Mouse (Mus musculus) CH12.LX (cell line): ENCODE measurements around the gene Sgf29. TPM values are rescaled to one million over a fixed set of nuclear protein-coding genes. Genes with fewer than 3 reads are reported as not detected.

ENCODE experiments used
- DNase-seq: peaks from one replicate; pipeline ENCODE4 v3.0.0-alpha.2; 2013; ENCODE audit errors: extremely low read depth
- H3K27ac ChIP-seq: 2 replicates; pipeline ENCODE4 v1.5.1; 2012; ENCODE audit warnings: low read depth, mild to moderate bottlenecking, control low read depth, moderate library complexity; ENCODE audit not compliant: insufficient read depth
- H3K27me3 ChIP-seq: replicated peaks from 2 replicates; pipeline ENCODE3; 2012; ENCODE audit warnings: inconsistent platforms
- H3K36me3 ChIP-seq, 2 experiments: replicated peaks in 1 of 2; 2 replicates each; pipeline versions ENCODE3 to v1.6.1; 2012; ENCODE audit warnings: inconsistent platforms in 1 of 2, low read length in 1 of 2, mild to moderate bottlenecking in 1 of 2, mixed read lengths in 1 of 2, moderate library complexity in 1 of 2; ENCODE audit not compliant: control insufficient read depth in 1 of 2, insufficient read depth in 1 of 2
- H3K4me1 ChIP-seq, 2 experiments: 2 replicates each; pipeline ENCODE4 v1.6.1; 2012; ENCODE audit warnings: inconsistent platforms in 1 of 2, moderate library complexity in 1 of 2; ENCODE audit not compliant: insufficient read depth in 2 of 2, control insufficient read depth in 1 of 2
- H3K4me2 ChIP-seq: 2 replicates; pipeline ENCODE4 v1.6.1; 2012; ENCODE audit warnings: low read depth, mild to moderate bottlenecking, control low read depth; ENCODE audit not compliant: poor library complexity, insufficient read depth, severe bottlenecking
- H3K4me3 ChIP-seq, 3 experiments: fragments of 150-350 bp in 1 of 3; sonication (generic) in 1 of 3; replicated peaks in 1 of 3; 2 replicates each; pipeline versions ENCODE3 to v1.5.1; 2011 to 2012; ENCODE audit warnings: low read depth in 2 of 3, low read length in 2 of 3, mild to moderate bottlenecking in 2 of 3, moderate library complexity in 2 of 3, control low read depth in 1 of 3, improper control_type of control experiment in 1 of 3, inconsistent platforms in 1 of 3, mixed read lengths in 1 of 3; ENCODE audit not compliant: poor library complexity in 1 of 3
- H3K79me2 ChIP-seq: replicated peaks from 2 replicates; pipeline ENCODE4 v1.6.1; 2012; ENCODE audit warnings: mild to moderate bottlenecking, moderate library complexity; ENCODE audit not compliant: control insufficient read depth, poor library complexity, insufficient read depth, severe bottlenecking; ENCODE audit errors: extremely low read depth
- H3K9ac ChIP-seq: 2 replicates; pipeline ENCODE4 v1.6.1; 2012; ENCODE audit warnings: low read depth, mild to moderate bottlenecking, control low read depth, moderate library complexity; ENCODE audit not compliant: insufficient read depth
- H3K9me3 ChIP-seq: replicated peaks from 2 replicates; pipeline ENCODE3; 2012; ENCODE audit warnings: low read length, inconsistent platforms, mixed read lengths
- BHLHE40 ChIP-seq: IDR thresholded peaks from 2 replicates; pipeline ENCODE4 v1.6.1; 2011; ENCODE audit warnings: mild to moderate bottlenecking, low read depth, low read length, improper control_type of control experiment
- CHD1 ChIP-seq: IDR thresholded peaks from 2 replicates; pipeline ENCODE4 v1.6.1; 2012; ENCODE audit warnings: low read depth, low read length, improper control_type of control experiment, inconsistent platforms
- CHD2 ChIP-seq: IDR thresholded peaks from 2 replicates; pipeline ENCODE4 v1.6.1; 2011; ENCODE audit warnings: low read length, improper control_type of control experiment
- ELF1 ChIP-seq: IDR thresholded peaks from 2 replicates; pipeline ENCODE4 v1.6.1; 2014; ENCODE audit warnings: low read depth, mild to moderate bottlenecking, inconsistent platforms, low read length, improper control_type of control experiment
- EP300 ChIP-seq: IDR thresholded peaks from 2 replicates; pipeline ENCODE4 v1.6.1; 2011; ENCODE audit warnings: low read length, improper control_type of control experiment
- HCFC1 ChIP-seq: IDR thresholded peaks from 2 replicates; pipeline ENCODE4 v1.6.1; 2012; ENCODE audit warnings: low read depth, mild to moderate bottlenecking, inconsistent platforms, low read length, improper control_type of control experiment
- JUN ChIP-seq: IDR thresholded peaks from 2 replicates; pipeline ENCODE4 v1.6.1; 2011; ENCODE audit warnings: low read depth, mild to moderate bottlenecking, low read length, improper control_type of control experiment, moderate library complexity; ENCODE audit not compliant: insufficient read depth
- KAT2A ChIP-seq: IDR thresholded peaks from 2 replicates; pipeline ENCODE4 v1.6.1; 2012; ENCODE audit warnings: low read length, improper control_type of control experiment, inconsistent platforms; ENCODE audit not compliant: insufficient replicate concordance
- MAFK ChIP-seq: IDR thresholded peaks from 2 replicates; pipeline ENCODE4 v1.6.1; 2011; ENCODE audit warnings: low read length, improper control_type of control experiment; ENCODE audit not compliant: insufficient replicate concordance
- MAX ChIP-seq: IDR thresholded peaks from 2 replicates; pipeline ENCODE4 v1.6.1; 2011; ENCODE audit warnings: low read length, improper control_type of control experiment
- MAZ ChIP-seq: IDR thresholded peaks from 2 replicates; pipeline ENCODE4 v1.6.1; 2012; ENCODE audit warnings: low read depth, mild to moderate bottlenecking, inconsistent platforms, low read length, improper control_type of control experiment, moderate library complexity
- MEF2A ChIP-seq: IDR thresholded peaks from 2 replicates; pipeline ENCODE4 v1.6.1; 2014; ENCODE audit warnings: low read depth, mild to moderate bottlenecking, inconsistent platforms, low read length, improper control_type of control experiment, borderline replicate concordance
- MYC ChIP-seq: IDR thresholded peaks from 2 replicates; pipeline ENCODE4 v1.6.1; 2011; ENCODE audit warnings: low read depth, mild to moderate bottlenecking, improper control_type of control experiment, low read length
- NELFE ChIP-seq: IDR thresholded peaks from 2 replicates; pipeline ENCODE4 v1.6.1; 2011; ENCODE audit warnings: low read depth, low read length, improper control_type of control experiment
- PAX5 ChIP-seq: IDR thresholded peaks from 2 replicates; pipeline ENCODE4 v1.6.1; 2012; ENCODE audit warnings: low read length, inconsistent platforms, mixed read lengths
- SIN3A ChIP-seq: IDR thresholded peaks from 2 replicates; pipeline ENCODE4 v1.6.1; 2012; ENCODE audit warnings: low read length, improper control_type of control experiment, inconsistent platforms
- SMC3 ChIP-seq: IDR thresholded peaks from 2 replicates; pipeline ENCODE4 v1.6.1; 2011; ENCODE audit warnings: low read depth, low read length, improper control_type of control experiment
- TCF12 ChIP-seq: IDR thresholded peaks from 2 replicates; pipeline ENCODE4 v1.6.1; 2014; ENCODE audit warnings: low read depth, mild to moderate bottlenecking, inconsistent platforms, low read length, improper control_type of control experiment
- ZKSCAN1 ChIP-seq: IDR thresholded peaks from 2 replicates; pipeline ENCODE4 v1.6.1; 2012; ENCODE audit warnings: low read depth, inconsistent platforms, low read length, improper control_type of control experiment, borderline replicate concordance
- ZMIZ1 ChIP-seq: IDR thresholded peaks from 2 replicates; pipeline ENCODE4 v1.6.1; 2012; ENCODE audit warnings: low read depth, mild to moderate bottlenecking, inconsistent platforms, low read length, improper control_type of control experiment
- dilution Hi-C: fragments of 300-500 bp; cut with MboI; formaldehyde crosslinking; loops from 2 replicates; pipeline ENCODE4 v1.14.3; 2020; ENCODE audit warnings: low sequenced_read_pairs; ENCODE audit not compliant: extremely low pct_unique_long_range_greater_than_20kb, extremely low pct_ligation_motif_present
- in situ Hi-C: fragments of 300-500 bp; cut with MboI; formaldehyde crosslinking; loops from 3 replicates; pipeline ENCODE4 v1.14.3; 2019; ENCODE audit warnings: low sequenced_read_pairs, low pct_ligation_motif_present, low pct_unique_long_range_greater_than_20kb, mixed read lengths
- polyA plus RNA-seq: library from polyadenylated mRNA; unstranded; fragments of >175 nt; gene quantifications from 2 replicates; pipeline ENCODE4 v1.2.1, GENCODE M21; 2012; ENCODE audit warnings: low read depth; ENCODE audit not compliant: insufficient read length
- total RNA-seq, 2 experiments: library from RNA; depleted of rRNA; stranded (reverse); fragments of 300-350 nt in 1 of 2; fragments of >200 nt in 1 of 2; gene quantifications; 2 replicates each; pipeline ENCODE4 v1.2.3; 2012 to 2014

The Sgf29 gene
- total and polyA plus RNA-seq, 3 experiments, result 20.5 to 71.7 (median 55.6) TPM

DNA sequence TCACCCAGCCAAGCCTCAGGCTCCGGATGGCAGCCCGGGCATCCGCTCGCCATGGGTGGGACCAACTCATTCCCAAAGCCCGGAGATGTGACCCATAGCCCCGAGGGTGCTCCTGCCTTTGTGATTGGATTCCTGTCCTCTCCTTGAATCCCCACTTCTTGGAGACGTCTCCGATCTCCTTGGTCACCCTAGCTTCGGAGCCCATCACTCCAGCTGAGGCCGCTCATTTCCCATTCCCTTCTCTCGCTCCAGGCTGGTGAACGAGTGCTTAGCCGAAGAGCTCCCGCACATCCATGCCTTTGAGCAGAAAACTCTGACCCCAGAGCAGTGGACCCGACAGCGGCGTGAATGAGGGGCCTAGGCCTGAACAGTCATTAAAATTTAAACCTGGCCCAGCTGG, 47.2 kb downstream of the Sgf29 start:
- H3K9ac ChIP-seq, result peak overlapping the region; percentile 60
- H3K4me2 ChIP-seq, result peak overlapping the region; percentile 54
- H3K9me3 ChIP-seq, result no peaks in the 10 kb centered on the region
- H3K27me3 ChIP-seq, result no peaks in the 10 kb centered on the region
- peaks cover 27% of the 10 kb centered on the region for H3K79me2 ChIP-seq
- in situ Hi-C loops (no loop called here), dilution Hi-C loops (no loop called here)
- H3K27ac ChIP-seq, result peak overlapping the region; percentile 29; the same call in 1 of the 2 replicates
- peaks cover 49 to 62% of the 10 kb centered on the region in 2 experiments for H3K36me3 ChIP-seq
- H3K4me3 ChIP-seq, result peak overlapping the region; percentile 83 to 98 (median 92)
- no peak for DNase-seq
- TF ChIP-seq MEF2A (no peak), CHD1 (0 out of 2 replicates have a peak, but pooled peaks have one; percentile 11)
- H3K4me1 ChIP-seq, result peaks cover 16 to 58% of the 10 kb centered on the region in 2 experiments

DNA sequence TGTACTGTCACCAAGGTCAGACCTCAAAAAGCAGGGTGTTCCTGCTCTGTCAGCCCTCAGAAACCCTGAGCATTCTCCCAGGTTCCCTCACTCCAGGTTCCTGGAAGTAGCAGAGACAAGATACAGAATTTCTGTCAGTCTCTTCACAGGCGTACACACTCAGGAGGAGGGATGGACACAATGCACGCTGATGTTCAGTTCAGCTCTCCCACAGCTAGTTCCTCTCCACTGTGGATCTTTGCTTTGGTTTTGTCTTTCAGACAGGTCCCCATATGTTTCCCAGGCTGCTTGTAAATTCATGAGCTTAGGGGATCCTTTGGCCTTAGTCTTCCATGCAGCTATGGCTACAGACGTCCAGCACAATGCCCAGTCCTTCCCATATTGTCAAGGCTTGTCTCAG, 47.8 kb downstream of the Sgf29 start:
- Histone ChIP-seq H3K27me3 (no peaks in the 10 kb centered on the region), H3K79me2 (peaks cover 32% of the 10 kb centered on the region), H3K9ac (peak overlapping the region; percentile 60)
- TF ChIP-seq ZMIZ1, result no peak
- no peak for TF ChIP-seq NELFE
- TF ChIP-seq HCFC1, result no peak
- no peak for TF ChIP-seq JUN
- no peak for TF ChIP-seq BHLHE40
- TF ChIP-seq PAX5, result no peak
- no peak for TF ChIP-seq TCF12
- TF ChIP-seq EP300, result no peak
- no peak for TF ChIP-seq MAFK
- no peak for TF ChIP-seq KAT2A
- TF ChIP-seq MAX, result no peak
- TF ChIP-seq SIN3A, result no peak
- no peak for TF ChIP-seq SMC3
- no peak for TF ChIP-seq MYC
- no peak for TF ChIP-seq ZKSCAN1
- TF ChIP-seq CHD2, result no peak
- TF ChIP-seq MEF2A, result no peak
- TF ChIP-seq CHD1, result no peak
- TF ChIP-seq MAZ, result no peak
- no peak for TF ChIP-seq ELF1
- TF ChIP-seq, all 38 proteins: peak for 0
- peaks cover 50 to 63% of the 10 kb centered on the region in 2 experiments for H3K36me3 ChIP-seq
- no peak for DNase-seq
- peaks cover 21 to 64% of the 10 kb centered on the region in 2 experiments for H3K4me1 ChIP-seq
- H3K4me2 ChIP-seq, result peak overlapping the region; percentile 54
- H3K9me3 ChIP-seq, result no peaks in the 10 kb centered on the region
- peak overlapping the region; percentile 83 to 98 (median 92) for H3K4me3 ChIP-seq
- no peak overlapping the region for H3K27ac ChIP-seq
- dilution Hi-C loops, result no loop called here
- in situ Hi-C loops, result no loop called here
